Mouse (Mus musculus) NIH3T3 (cell line): ENCODE measurements around the gene Mllt6.
"Not testable (repeated sequence)": the region's sequence is repeated elsewhere in the genome, so short reads cannot be mapped to it uniquely, and the experiment has no call there.

Experiments
- DNase-seq: peaks from one replicate; pipeline ENCODE4 v3.0.0-alpha.2; 2012; ENCODE audit warnings: low read depth

The Mllt6 gene

DNA sequence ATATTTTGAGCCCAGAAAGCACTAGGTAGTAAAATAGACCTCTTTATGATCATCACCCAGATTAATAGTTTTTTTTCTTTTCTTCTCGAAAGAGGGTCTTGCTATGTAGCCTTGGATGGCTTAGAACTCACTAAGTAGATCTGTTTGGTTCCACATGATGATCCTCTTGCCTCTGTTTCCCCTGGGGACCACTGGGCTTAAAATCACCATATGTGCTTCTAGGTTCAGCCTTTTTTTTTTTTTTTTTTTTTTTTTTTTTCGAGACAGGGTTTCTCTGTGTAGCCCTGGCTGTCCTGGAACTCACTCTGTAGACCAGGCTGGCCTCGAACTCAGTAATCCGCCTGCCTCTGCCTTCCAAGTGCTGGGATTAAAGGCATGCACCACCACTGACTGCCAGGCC, 14.7 kb upstream of the Mllt6 start:
- DNase-seq: not testable (repeated sequence)

- peak; percentile 33 for DNase-seq
These were observed 12.9 kb upstream of the Mllt6 start for GRCm38 (mm10) chr11:97650341-97650740.

- not testable (repeated sequence) for DNase-seq
These were observed 9.8 kb upstream of the Mllt6 start for GRCm38 (mm10) chr11:97653376-97653775.

DNA sequence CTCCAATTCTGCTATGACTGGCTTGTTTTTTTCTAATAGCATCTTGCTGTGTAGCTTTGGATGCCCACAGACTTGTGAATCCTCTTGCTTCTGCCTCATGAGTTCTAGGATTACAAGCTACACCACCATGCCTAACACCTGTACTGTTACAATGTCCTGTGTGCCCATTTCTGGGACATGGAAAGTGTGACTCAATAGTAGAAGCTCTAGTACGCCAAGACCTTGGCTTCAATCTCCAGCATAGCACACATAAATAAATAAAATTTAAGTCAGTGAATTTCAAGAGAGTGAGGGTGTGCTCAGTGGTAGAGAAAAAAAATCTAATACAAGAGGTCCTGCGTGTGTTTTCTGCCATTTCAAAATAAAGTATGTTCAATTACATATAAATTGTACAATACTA, 9.0 kb upstream of the Mllt6 start:
- DNase-seq: no peak

DNA sequence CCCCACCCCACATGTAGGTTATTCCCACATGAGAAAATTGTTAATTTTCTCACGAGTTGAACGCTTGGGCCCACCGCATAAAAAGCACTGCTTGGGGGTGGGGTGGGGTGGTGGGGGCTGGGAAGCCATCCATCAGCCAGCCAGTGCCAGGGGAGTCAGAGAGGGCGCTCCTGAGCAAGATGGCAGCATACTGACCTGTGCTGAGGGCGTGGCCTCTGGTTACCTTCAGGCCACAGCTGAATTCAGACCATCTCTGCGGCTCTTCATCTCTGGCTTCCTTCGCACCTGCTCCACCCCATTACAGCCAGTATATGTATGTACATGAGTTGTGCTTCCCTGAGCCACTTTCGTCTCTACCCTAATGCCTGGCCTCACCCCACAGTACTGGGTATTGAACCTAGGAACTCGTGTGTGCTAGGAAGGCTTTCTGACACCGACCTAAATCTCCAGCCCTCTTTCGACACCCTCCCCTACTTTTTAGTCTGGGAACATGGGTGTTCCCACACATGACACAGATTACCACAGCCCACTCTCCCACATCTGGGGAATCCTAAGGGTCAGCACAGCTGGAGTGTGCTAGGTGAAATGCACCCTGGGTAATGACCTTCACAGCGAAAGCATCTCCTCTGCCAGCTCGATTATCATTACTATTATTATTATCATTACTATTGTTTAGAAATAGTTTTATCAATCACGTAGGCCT, 6.8 kb upstream of the Mllt6 start:
- no peak for DNase-seq

DNA sequence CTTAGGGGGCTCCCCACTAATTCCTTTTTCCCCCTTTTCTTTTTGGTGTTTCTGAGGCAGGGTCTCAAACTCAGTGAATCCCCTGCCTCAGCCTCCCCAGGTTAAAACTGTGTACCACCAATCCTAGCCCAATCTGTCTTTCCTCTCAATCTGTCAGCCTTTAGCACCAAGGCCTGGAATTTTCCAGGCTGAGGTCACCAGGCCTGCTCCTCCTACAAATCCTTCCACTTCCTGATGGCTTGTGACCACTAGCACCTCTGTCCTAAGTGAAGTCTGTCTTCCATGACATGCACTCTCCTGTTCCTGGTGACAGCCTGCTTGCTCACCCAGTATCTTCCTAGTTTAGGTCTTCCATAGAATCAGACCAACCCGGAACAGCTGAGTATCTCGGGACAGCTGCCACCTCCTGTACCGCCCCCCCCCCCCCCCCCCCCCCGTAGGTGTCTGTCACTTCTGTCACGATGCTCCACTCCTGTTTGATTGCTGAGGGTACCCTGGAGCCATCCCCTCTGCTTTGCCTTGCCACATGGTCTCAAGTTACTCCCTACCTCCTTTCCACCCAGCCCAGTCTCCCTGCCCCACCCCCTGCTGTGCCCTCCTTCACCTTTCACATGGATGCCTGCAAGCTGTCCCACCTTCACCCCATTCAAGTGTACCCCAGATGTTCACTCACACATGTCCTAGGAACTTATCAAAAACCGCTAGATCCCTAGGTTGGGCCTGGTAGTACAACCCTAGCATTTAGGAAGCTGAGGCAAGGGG, 5.8 kb upstream of the Mllt6 start:
- DNase-seq: no peak

- not testable (repeated sequence) for DNase-seq
These were observed 5.2 kb upstream of the Mllt6 start for GRCm38 (mm10) chr11:97657967-97658366.

GRCm38 (mm10) chr11:97658751-97659266, 4.4 kb upstream of the Mllt6 start:
- DNase-seq: no peak

- DNase-seq: peak; percentile 36
These were observed 3.8 kb upstream of the Mllt6 start for GRCm38 (mm10) chr11:97659267-97659989.

GRCm38 (mm10) chr11:97659990-97660714, 3.1 kb upstream of the Mllt6 start:
- peak; percentile 86 for DNase-seq

DNA sequence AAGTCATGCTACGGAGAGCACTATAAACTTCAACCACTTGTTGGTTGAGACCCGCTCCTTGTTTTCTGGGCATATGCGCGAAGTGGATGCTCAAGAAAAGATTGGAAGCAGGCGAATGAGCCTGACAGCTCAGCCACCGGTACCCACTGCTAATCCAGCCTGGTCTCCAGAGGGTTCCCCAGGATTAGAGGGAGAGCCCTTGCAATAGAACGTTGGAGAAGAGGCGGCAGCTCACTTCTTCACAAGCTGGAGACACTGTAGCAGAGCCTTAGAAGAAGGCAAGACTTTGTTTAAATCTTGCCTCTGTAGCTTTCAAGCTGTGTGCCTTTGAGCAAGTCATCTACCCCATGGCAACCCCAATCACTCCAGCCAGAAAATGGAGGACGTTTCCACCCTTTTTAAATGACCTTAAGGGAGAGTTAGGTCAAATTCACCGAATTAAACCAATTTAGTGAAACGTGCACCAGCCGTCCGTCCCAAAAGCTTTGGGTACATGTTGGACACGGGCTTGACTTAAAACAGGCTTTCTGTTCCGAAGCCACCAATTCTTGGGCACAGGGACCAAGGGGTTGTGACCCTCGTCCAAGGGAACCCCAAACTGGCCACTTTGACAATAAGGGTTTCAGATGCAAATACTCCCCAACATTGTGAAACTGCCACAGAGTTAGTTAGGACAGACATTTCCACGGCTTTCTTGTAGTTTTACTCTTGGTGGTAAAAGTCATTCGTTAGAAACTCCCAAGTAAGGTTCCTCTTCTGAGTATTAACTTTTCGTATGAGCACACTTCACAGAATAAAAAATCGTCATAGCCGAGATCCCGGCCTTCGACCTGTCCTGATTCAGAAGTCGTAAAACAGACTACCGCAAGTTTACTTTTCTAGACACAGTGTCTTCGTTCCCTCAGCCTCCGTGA, 2.2 kb upstream of the Mllt6 start:
- DNase-seq: no peak

DNA sequence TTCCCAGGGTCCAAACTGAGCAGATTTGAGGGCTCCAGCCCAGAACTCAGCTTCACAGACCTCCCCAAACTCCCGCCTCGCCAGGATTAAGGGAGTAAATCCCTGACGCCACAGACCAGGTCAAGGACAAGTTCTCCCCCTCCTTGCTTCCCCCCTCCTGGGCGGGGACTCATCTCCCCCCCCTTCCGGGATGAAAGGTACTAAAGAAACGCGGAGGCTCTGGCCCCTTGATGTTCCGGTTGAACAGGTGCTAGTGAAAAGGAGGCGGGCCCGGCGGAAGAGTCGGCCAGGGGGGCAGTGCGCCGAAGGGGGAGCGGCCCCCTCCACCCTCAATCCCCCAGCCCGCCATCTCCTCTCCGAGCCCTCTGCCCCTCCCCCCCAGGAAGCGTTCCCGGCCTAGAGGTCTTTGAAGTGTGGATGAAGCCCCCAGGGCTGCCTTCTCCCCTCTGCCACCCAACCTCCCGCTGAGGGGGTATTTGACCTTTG, 1.5 kb upstream of the Mllt6 start:
- no peak for DNase-seq

GRCm38 (mm10) chr11:97662207-97662892, 864 bp upstream of the Mllt6 start:
- DNase-seq: peak; percentile 11

- peak; percentile 38 for DNase-seq
These were observed 519 bp downstream of the Mllt6 start for GRCm38 (mm10) chr11:97663528-97664338.

- DNase-seq: peak; percentile 28
These were observed 1.1 kb downstream of the Mllt6 start for GRCm38 (mm10) chr11:97664339-97664665.

DNA sequence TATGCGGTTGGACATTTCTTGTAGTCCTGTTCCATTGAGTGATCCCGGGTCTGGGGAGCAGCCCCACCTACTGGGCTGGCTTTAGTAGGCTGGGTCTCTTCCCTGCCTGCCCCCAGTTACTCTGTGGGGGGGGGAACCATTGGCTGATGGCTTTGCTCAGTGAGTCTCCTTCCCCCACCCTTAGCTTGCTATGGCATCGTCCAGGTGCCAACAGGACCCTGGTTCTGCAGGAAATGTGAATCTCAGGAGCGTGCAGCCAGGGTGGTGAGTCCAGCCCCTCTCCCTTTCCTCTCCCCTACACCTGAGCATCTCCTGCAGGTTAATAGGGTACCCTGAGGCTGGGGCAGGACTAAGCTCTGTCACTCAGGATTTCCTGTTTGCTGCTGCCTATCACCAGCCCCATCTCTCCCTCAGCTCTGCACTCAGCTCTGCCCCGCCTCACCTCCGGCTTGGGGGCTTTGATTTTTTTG, 1.6 kb downstream of the Mllt6 start:
- peak; percentile 47 for DNase-seq

DNA sequence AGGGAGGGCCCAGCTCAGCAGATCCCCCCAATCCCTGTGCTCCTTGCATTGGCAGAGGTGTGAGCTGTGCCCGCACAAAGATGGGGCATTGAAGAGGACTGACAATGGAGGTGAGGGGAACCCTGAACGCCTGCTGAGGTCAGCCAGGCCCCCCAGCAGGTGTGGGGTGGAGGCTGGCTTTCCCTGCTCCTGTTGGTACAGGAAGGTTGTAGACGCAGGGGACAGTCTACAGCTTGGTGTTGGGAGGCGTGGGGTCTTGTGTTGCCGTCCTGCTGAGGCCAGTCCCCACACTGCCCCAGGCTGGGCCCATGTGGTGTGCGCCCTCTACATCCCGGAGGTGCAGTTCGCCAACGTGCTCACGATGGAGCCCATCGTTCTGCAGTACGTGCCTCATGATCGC, 2.2 kb downstream of the Mllt6 start:
- DNase-seq: no peak

DNA sequence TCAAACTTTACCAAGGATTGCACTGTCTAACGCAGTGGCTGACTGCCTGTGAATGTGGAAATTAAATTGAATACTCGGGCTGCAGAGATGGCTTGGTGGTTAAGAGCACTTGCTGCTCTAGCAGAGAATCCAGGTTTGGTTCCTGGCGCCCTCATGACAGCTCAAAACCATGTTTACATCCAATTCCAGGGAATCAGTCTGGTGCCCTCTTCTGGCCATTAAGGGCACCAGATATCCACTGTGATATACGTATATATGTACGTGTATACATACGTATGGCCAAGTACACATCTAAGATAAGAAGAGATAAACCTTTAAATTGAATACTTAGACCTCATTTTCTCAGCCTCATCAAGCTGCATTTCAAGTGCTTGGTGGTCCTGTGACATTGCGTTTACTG, 3.0 kb downstream of the Mllt6 start:
- DNase-seq: peak; percentile 14

- no peak for DNase-seq
These were observed 3.6 kb downstream of the Mllt6 start for GRCm38 (mm10) chr11:97666794-97667193.
